Mouse (Mus musculus) limb, embryonic 14.5 days (tissue): Measurements from ENCODE around the gene Anks1b. TPM values are rescaled to one million over a fixed set of nuclear protein-coding genes. Genes with fewer than 3 reads are reported as not detected.

Experiments used
- ATAC-seq: fragments of 200-750 bp; cut with Nextera tagmentation; 2 replicates; pipeline ENCODE4 v1.8.0; 2017; ENCODE audit warnings: low read depth, moderate number of reproducible peaks, moderate TSS enrichment; ENCODE audit not compliant: low FRiP score
- DNase-seq: peaks from one replicate; pipeline ENCODE4 v3.0.0-alpha.2; 2015; ENCODE audit warnings: low spot score
- H3K27ac ChIP-seq: fragments of 300-500 bp; sonication (generic); replicated peaks from 2 replicates; pipeline ENCODE4 v1.5.1; 2014; ENCODE audit warnings: low read depth, mild to moderate bottlenecking, low read length, moderate library complexity, mixed read lengths
- H3K27me3 ChIP-seq: fragments of 300-500 bp; sonication (generic); 2 replicates; pipeline ENCODE4 v1.6.1; 2014; ENCODE audit warnings: low read length, mixed read lengths; ENCODE audit not compliant: control insufficient read depth, insufficient read depth
- H3K36me3 ChIP-seq: fragments of 300-500 bp; sonication (generic); 2 replicates; pipeline ENCODE4 v1.6.1; 2014; ENCODE audit warnings: mild to moderate bottlenecking, low read length, moderate library complexity, mixed read lengths; ENCODE audit not compliant: control insufficient read depth, insufficient read depth
- H3K4me1 ChIP-seq: fragments of 300-500 bp; sonication (generic); 2 replicates; pipeline ENCODE4 v1.6.1; 2014; ENCODE audit warnings: antibody characterized with exemption, low read length, mixed read lengths; ENCODE audit not compliant: control insufficient read depth, insufficient read depth
- H3K4me2 ChIP-seq: fragments of 300-500 bp; sonication (generic); replicated peaks from 2 replicates; pipeline ENCODE4 v1.6.1; 2014; ENCODE audit warnings: low read depth, mild to moderate bottlenecking, low read length, moderate library complexity; ENCODE audit not compliant: severe bottlenecking
- H3K4me3 ChIP-seq: fragments of 300-500 bp; sonication (generic); replicated peaks from 2 replicates; pipeline ENCODE4 v1.5.1; 2014; ENCODE audit warnings: low read length
- H3K9ac ChIP-seq: fragments of 300-500 bp; sonication (generic); 2 replicates; pipeline ENCODE4 v1.6.1; 2014; ENCODE audit warnings: mild to moderate bottlenecking, low read depth, low read length, moderate library complexity; ENCODE audit not compliant: severe bottlenecking
- H3K9me3 ChIP-seq: fragments of 300-500 bp; sonication (generic); 2 replicates; pipeline ENCODE4 v1.6.1; 2016; ENCODE audit warnings: low read length; ENCODE audit not compliant: control insufficient read depth
- POLR2A ChIP-seq: fragments of 200-500 bp; IDR thresholded peaks from 2 replicates; pipeline ENCODE4 v1.8.0; 2012; ENCODE audit warnings: inconsistent platforms, mild to moderate bottlenecking, moderate library complexity, borderline replicate concordance; ENCODE audit not compliant: insufficient read depth, insufficient read length; ENCODE audit errors: extremely low read depth
- WGBS: fragments of 180-500 bp; shearing (Covaris S2); extraction: QIAGEN DNeasy Blood & Tissue Kit; methylation state at CpG from one replicate; pipeline ENCODE4 v1.1.7; 2014; 5-methylcytosine and 5-hydroxymethylcytosine counted together
- polyA plus RNA-seq, 2 experiments: library from polyadenylated mRNA; depleted of rRNA in 1 of 2; stranded (reverse) in 1 of 2; unstranded in 1 of 2; fragments of >200 nt; fragmentation: Nextera tagmentation in 1 of 2; extraction: Ambion mirVana in 1 of 2; gene quantifications; 2 replicates each; pipeline versions ENCODE4 v1.2.1 to v1.2.3; 2012 to 2014

Anks1b gene
- polyA plus RNA-seq, 2 experiments: 2.6 to 4.3 TPM

- DNase-seq (no peak), ATAC-seq (no peak)
- Histone ChIP-seq H3K4me1 (no peaks in the 10 kb centered on the region), H3K9ac (no peak overlapping the region), H3K9me3 (0 out of 2 replicates have a peak, but pooled peaks cover 3% of the 10 kb centered on the region), H3K4me3 (no peak overlapping the region), H3K4me2 (no peak overlapping the region), H3K36me3 (no peaks in the 10 kb centered on the region), H3K27ac (no peak overlapping the region), H3K27me3 (no peaks in the 10 kb centered on the region)
- no peak for TF ChIP-seq POLR2A
- WGBS: 67% methylated on average over 4 of the region's 4 CpGs
Measured at GRCm38 (mm10) chr10:90637352-90637751, 764.0 kb downstream of the Anks1b start.

- no peak overlapping the region for H3K27ac ChIP-seq
- no peaks in the 10 kb centered on the region for H3K9me3 ChIP-seq
- H3K4me3 ChIP-seq: no peak overlapping the region
- WGBS: 79% methylated on average over 2 of the region's 2 CpGs
- H3K4me1 ChIP-seq: no peaks in the 10 kb centered on the region
- H3K4me2 ChIP-seq: no peak overlapping the region
- no peaks in the 10 kb centered on the region for H3K36me3 ChIP-seq
- no peaks in the 10 kb centered on the region for H3K27me3 ChIP-seq
- ATAC-seq (no peak), DNase-seq (no peak)
- no peak overlapping the region for H3K9ac ChIP-seq
- TF ChIP-seq POLR2A: no peak
Measured at GRCm38 (mm10) chr10:90649681-90650080, 776.4 kb downstream of the Anks1b start.

GRCm38 (mm10) chr10:90657416-90658120, 784.3 kb downstream of the Anks1b start:
- ATAC-seq (peak; percentile 57), DNase-seq (peak; percentile 85)
- no peak overlapping the region for H3K27ac ChIP-seq
- no peak overlapping the region for H3K9ac ChIP-seq
- H3K4me1 ChIP-seq: peaks cover 6% of the 10 kb centered on the region; the same call in 1 of the 2 replicates
- no peaks in the 10 kb centered on the region for H3K36me3 ChIP-seq
- no peaks in the 10 kb centered on the region for H3K9me3 ChIP-seq
- TF ChIP-seq POLR2A: no peak
- H3K4me2 ChIP-seq: no peak overlapping the region
- WGBS: 42% methylated on average over 7 of the region's 7 CpGs
- H3K27me3 ChIP-seq: no peaks in the 10 kb centered on the region
- no peak overlapping the region for H3K4me3 ChIP-seq

- no peaks in the 10 kb centered on the region for H3K4me1 ChIP-seq
- no peaks in the 10 kb centered on the region for H3K27me3 ChIP-seq
- H3K36me3 ChIP-seq: no peaks in the 10 kb centered on the region
- H3K9ac ChIP-seq: no peak overlapping the region
- no peak overlapping the region for H3K27ac ChIP-seq
- ATAC-seq (no peak), DNase-seq (no peak)
- no peak for TF ChIP-seq POLR2A
- no peak overlapping the region for H3K4me3 ChIP-seq
- H3K4me2 ChIP-seq: no peak overlapping the region
- no peaks in the 10 kb centered on the region for H3K9me3 ChIP-seq
- WGBS: 90% methylated on average over 2 of the region's 2 CpGs
Measured at GRCm38 (mm10) chr10:90666746-90667145, 793.4 kb downstream of the Anks1b start.

GRCm38 (mm10) chr10:90670291-90670690, 797.0 kb downstream of the Anks1b start:
- no peak for ATAC-seq
- no peak overlapping the region for H3K27ac ChIP-seq
- WGBS: 89% methylated on average over 3 of the region's 3 CpGs
- no peak overlapping the region for H3K4me2 ChIP-seq
- H3K4me1 ChIP-seq: 0 out of 2 replicates have a peak, but pooled peaks cover 4% of the 10 kb centered on the region
- H3K9me3 ChIP-seq: no peaks in the 10 kb centered on the region
- H3K36me3 ChIP-seq: no peaks in the 10 kb centered on the region
- no peak for DNase-seq
- no peaks in the 10 kb centered on the region for H3K27me3 ChIP-seq
- TF ChIP-seq POLR2A: no peak
- H3K9ac ChIP-seq: no peak overlapping the region
- no peak overlapping the region for H3K4me3 ChIP-seq
